Mouse (Mus musculus): ENCODE results near the gene Wipi2. TPM values are rescaled to one million over a fixed set of nuclear protein-coding genes. Genes with fewer than 3 reads are reported as not detected.

Wipi2 gene
- polyA plus RNA-seq, 1 experiment from 2014 or later = 18.6 TPM

GRCm38 (mm10) chr5:142692971-142693737 lies 65.7 kb downstream of the Wipi2 start:
- WGBS (ENCODE audit: insufficient replicate concordance) = 71% methylated on average over 12 of the region's 12 CpGs
- Histone ChIP-seq H3K27me3 (ENCODE audit: insufficient read depth, low read length) (0 out of 2 replicates have a peak, but pooled peaks cover 6% of the 10 kb centered on the region), H3K9ac (replicated peaks) (no peak overlapping the region), H3K36me3 (replicated peaks; ENCODE audit: insufficient read depth, low read length) (no peaks in the 10 kb centered on the region), H3K4me2 (ENCODE audit: low read depth, low read length) (no peak overlapping the region), H3K4me1 (ENCODE audit: insufficient read depth) (no peaks in the 10 kb centered on the region), H3K9me3 (ENCODE audit: low read length) (no peaks in the 10 kb centered on the region), H3K4me3 (ENCODE audit: low read depth, low read length) (no peak overlapping the region), H3K27ac (ENCODE audit: low read depth) (no peak overlapping the region)
- ATAC-seq (no peak), DNase-seq (no peak)
- TF ChIP-seq CTCF (IDR thresholded peaks at IDR 0.05; ENCODE audit: low read depth) (no peak), EP300 (IDR thresholded peaks at IDR 0.05; ENCODE audit: low read depth) (no peak)

GRCm38 (mm10) chr5:142693738-142694430 lies 66.4 kb downstream of the Wipi2 start:
- Histone ChIP-seq H3K4me2 (ENCODE audit: low read depth, low read length) (no peak overlapping the region), H3K27me3 (ENCODE audit: insufficient read depth, low read length) (0 out of 2 replicates have a peak, but pooled peaks cover 6% of the 10 kb centered on the region), H3K36me3 (replicated peaks; ENCODE audit: insufficient read depth, low read length) (no peaks in the 10 kb centered on the region), H3K4me3 (ENCODE audit: low read depth, low read length) (no peak overlapping the region), H3K9ac (replicated peaks) (no peak overlapping the region), H3K4me1 (ENCODE audit: insufficient read depth) (no peaks in the 10 kb centered on the region), H3K27ac (ENCODE audit: low read depth) (no peak overlapping the region), H3K9me3 (ENCODE audit: low read length) (no peaks in the 10 kb centered on the region)
- TF ChIP-seq CTCF (IDR thresholded peaks at IDR 0.05; ENCODE audit: low read depth) (no peak), EP300 (IDR thresholded peaks at IDR 0.05; ENCODE audit: low read depth) (no peak)
- DNase-seq (no peak), ATAC-seq (no peak)
- 48% methylated on average over 8 of the region's 8 CpGs for WGBS (ENCODE audit: insufficient replicate concordance)

GRCm38 (mm10) chr5:142694627-142695340 lies 67.3 kb downstream of the Wipi2 start:
- 8% methylated on average over 12 of the region's 12 CpGs for WGBS (ENCODE audit: insufficient replicate concordance)
- ATAC-seq = no peak

GRCm38 (mm10) chr5:142696258-142696657 lies 68.8 kb downstream of the Wipi2 start:
- TF ChIP-seq EP300 (IDR thresholded peaks at IDR 0.05; ENCODE audit: low read depth) (no peak), CTCF (IDR thresholded peaks at IDR 0.05; ENCODE audit: low read depth) (no peak)
- Histone ChIP-seq H3K9ac (replicated peaks) (no peak overlapping the region), H3K9me3 (ENCODE audit: low read length) (no peaks in the 10 kb centered on the region), H3K4me1 (ENCODE audit: insufficient read depth) (no peaks in the 10 kb centered on the region), H3K36me3 (replicated peaks; ENCODE audit: insufficient read depth, low read length) (no peaks in the 10 kb centered on the region), H3K27me3 (ENCODE audit: insufficient read depth, low read length) (peaks cover 17% of the 10 kb centered on the region), H3K27ac (ENCODE audit: low read depth) (no peak overlapping the region), H3K4me2 (ENCODE audit: low read depth, low read length) (no peak overlapping the region), H3K4me3 (ENCODE audit: low read depth, low read length) (no peak overlapping the region)
- DNase-seq (no peak), ATAC-seq (no peak)
- 28% methylated on average over 6 of the region's 6 CpGs for WGBS (ENCODE audit: insufficient replicate concordance)

More at GRCm38 (mm10) chr5:142694627-142695340, 67.3 kb downstream of the Wipi2 start:
- Histone ChIP-seq H3K36me3 (replicated peaks; ENCODE audit: insufficient read depth, low read length) (no peaks in the 10 kb centered on the region), H3K9ac (replicated peaks) (no peak overlapping the region), H3K9me3 (ENCODE audit: low read length) (no peaks in the 10 kb centered on the region), H3K27me3 (ENCODE audit: insufficient read depth, low read length) (0 out of 2 replicates have a peak, but pooled peaks cover 6% of the 10 kb centered on the region), H3K4me1 (ENCODE audit: insufficient read depth) (no peaks in the 10 kb centered on the region), H3K4me2 (ENCODE audit: low read depth, low read length) (no peak overlapping the region), H3K27ac (ENCODE audit: low read depth) (no peak overlapping the region), H3K4me3 (ENCODE audit: low read depth, low read length) (no peak overlapping the region)
- TF ChIP-seq CTCF (IDR thresholded peaks at IDR 0.05; ENCODE audit: low read depth) = no peak
- no peak for TF ChIP-seq EP300 (IDR thresholded peaks at IDR 0.05; ENCODE audit: low read depth)
- peak; percentile 67 for DNase-seq

GRCm38 (mm10) chr5:142696865-142697264 lies 69.4 kb downstream of the Wipi2 start:
- Histone ChIP-seq H3K4me3 (ENCODE audit: low read depth, low read length) (no peak overlapping the region), H3K9me3 (ENCODE audit: low read length) (no peaks in the 10 kb centered on the region), H3K27ac (ENCODE audit: low read depth) (no peak overlapping the region), H3K36me3 (replicated peaks; ENCODE audit: insufficient read depth, low read length) (no peaks in the 10 kb centered on the region), H3K4me1 (ENCODE audit: insufficient read depth) (peaks cover 2% of the 10 kb centered on the region; the same call in 1 of the 2 replicates), H3K9ac (replicated peaks) (no peak overlapping the region), H3K4me2 (ENCODE audit: low read depth, low read length) (no peak overlapping the region), H3K27me3 (ENCODE audit: insufficient read depth, low read length) (peaks cover 23% of the 10 kb centered on the region)
- 73% methylated on average over 6 of the region's 6 CpGs for WGBS (ENCODE audit: insufficient replicate concordance)
- no peak for DNase-seq
- no peak for ATAC-seq
- TF ChIP-seq CTCF (IDR thresholded peaks at IDR 0.05; ENCODE audit: low read depth) (no peak), EP300 (IDR thresholded peaks at IDR 0.05; ENCODE audit: low read depth) (no peak)

GRCm38 (mm10) chr5:142697742-142698141 lies 70.2 kb downstream of the Wipi2 start:
- Histone ChIP-seq H3K36me3 (replicated peaks; ENCODE audit: insufficient read depth, low read length) (no peaks in the 10 kb centered on the region), H3K27ac (ENCODE audit: low read depth) (no peak overlapping the region), H3K27me3 (ENCODE audit: insufficient read depth, low read length) (peaks cover 29% of the 10 kb centered on the region), H3K4me1 (ENCODE audit: insufficient read depth) (peaks cover 9% of the 10 kb centered on the region), H3K4me2 (ENCODE audit: low read depth, low read length) (no peak overlapping the region), H3K4me3 (ENCODE audit: low read depth, low read length) (no peak overlapping the region), H3K9ac (replicated peaks) (no peak overlapping the region), H3K9me3 (ENCODE audit: low read length) (no peaks in the 10 kb centered on the region)
- DNase-seq (no peak), ATAC-seq (no peak)
- no peak for TF ChIP-seq CTCF (IDR thresholded peaks at IDR 0.05; ENCODE audit: low read depth)
- no peak for TF ChIP-seq EP300 (IDR thresholded peaks at IDR 0.05; ENCODE audit: low read depth)
- 49% methylated on average over 2 of the region's 2 CpGs for WGBS (ENCODE audit: insufficient replicate concordance)

Data from liver, postnatal 0 days (tissue).